In genomic region chr6:28628408-28628807, GRCm38 (mm10) we compare ENCODE assay signal across 12 mouse cellular contexts.
A peak's percentile ranks its signal among the peaks of the same experiment; 100 is the strongest.
DNase-seq lines count a peak whose midpoint lies in the region; ATAC-seq and TF ChIP-seq lines count a peak whose summit lies in the region.
"Had no signal": no experiment of that assay in that cellular context is flagged by ENCODE, and none has a peak within 500 bp of the region (broad histone marks: within the 10 kb centered on the region; RNA-seq: fewer than 3 reads in every experiment).

No protein-coding gene starts in this region.

- no peak overlapping the region for H3K4me3 ChIP-seq in forebrain, embryonic 14.5 days (ENCODE audit: low read depth, low read length)
- H3K4me3 ChIP-seq in liver, embryonic 14.5 days (ENCODE audit: insufficient read depth in 1 of 2, low read depth in 2 of 2, low read length in 2 of 2), result no peak overlapping the region
- no peak overlapping the region for H3K4me3 ChIP-seq in neural tube, embryonic 12.5 days
- H3K4me3 ChIP-seq in heart, embryonic 11.5 days (ENCODE audit: low read depth, low read length), result no peak overlapping the region
- H3K4me3 ChIP-seq: erythroblast, embryonic 14.5 days had no signal

- no peak overlapping the region for H3K4me2 ChIP-seq in forebrain, embryonic 14.5 days (ENCODE audit: low read length)
- H3K4me2 ChIP-seq in liver, embryonic 14.5 days (ENCODE audit: low read depth), result peak overlapping the region; percentile 3; the same call in 1 of the 2 replicates
- no peak overlapping the region for H3K4me2 ChIP-seq in neural tube, embryonic 12.5 days (replicated peaks)
- H3K4me2 ChIP-seq in heart, embryonic 11.5 days, result no peak overlapping the region

- peak overlapping the region; percentile 13; the same call in 1 of the 2 replicates for H3K9ac ChIP-seq in forebrain, embryonic 14.5 days (ENCODE audit: low read length)
- no peak overlapping the region for H3K9ac ChIP-seq in liver, embryonic 14.5 days (replicated peaks)
- no peak overlapping the region for H3K9ac ChIP-seq in neural tube, embryonic 12.5 days
- H3K9ac ChIP-seq in heart, embryonic 11.5 days (ENCODE audit: low read depth, low read length), result no peak overlapping the region

- TF ChIP-seq EP300 in liver, embryonic 14.5 days (IDR thresholded peaks at IDR 0.05; ENCODE audit: low read depth), result peak; percentile 94

- WGBS in forebrain, embryonic 14.5 days, result 22% methylated on average over 1 of the region's 1 CpGs
- WGBS in liver, embryonic 14.5 days (ENCODE audit: insufficient replicate concordance), result 22% methylated on average over 1 of the region's 1 CpGs
- WGBS in neural tube, embryonic 12.5 days, result 35% methylated on average over 1 of the region's 1 CpGs
- 38% methylated on average over 1 of the region's 1 CpGs for WGBS in heart, embryonic 11.5 days (ENCODE audit: insufficient replicate concordance)

- peaks cover 29% of the 10 kb centered on the region for H3K4me1 ChIP-seq in forebrain, embryonic 14.5 days (ENCODE audit: control insufficient read depth, insufficient read depth, low read length)
- peaks cover 13 to 18% of the 10 kb centered on the region in 2 experiments for H3K4me1 ChIP-seq in liver, embryonic 14.5 days (replicated peaks; ENCODE audit: control insufficient read depth in 2 of 2, insufficient read depth in 2 of 2, low read length in 1 of 2)
- peaks cover 21% of the 10 kb centered on the region for H3K4me1 ChIP-seq in neural tube, embryonic 12.5 days
- peaks cover 10% of the 10 kb centered on the region for H3K4me1 ChIP-seq in heart, embryonic 11.5 days (ENCODE audit: control insufficient read depth, insufficient read depth, low read length)

- no peaks in the 10 kb centered on the region for H3K9me3 ChIP-seq in forebrain, embryonic 14.5 days (replicated peaks; ENCODE audit: control insufficient read depth, low read length)
- H3K9me3 ChIP-seq in liver, embryonic 14.5 days (ENCODE audit: control insufficient read depth, low read length), result no peaks in the 10 kb centered on the region
- H3K9me3 ChIP-seq in neural tube, embryonic 12.5 days, result no peaks in the 10 kb centered on the region
- H3K9me3 ChIP-seq in heart, embryonic 11.5 days (replicated peaks; ENCODE audit: control insufficient read depth, low read length), result no peaks in the 10 kb centered on the region

- peak; percentile 8; the same call in 1 of the 2 replicates for TF ChIP-seq CTCF in liver, embryonic 14.5 days (IDR thresholded peaks at IDR 0.05; ENCODE audit: low read depth)

- peak overlapping the region; percentile 55 for H3K27ac ChIP-seq in forebrain, embryonic 14.5 days (ENCODE audit: low read depth, low read length)
- peak overlapping the region; percentile 50 for H3K27ac ChIP-seq in liver, embryonic 14.5 days
- no peak overlapping the region for H3K27ac ChIP-seq in neural tube, embryonic 12.5 days
- no peak overlapping the region for H3K27ac ChIP-seq in heart, embryonic 11.5 days (ENCODE audit: low read depth, low read length)

- ATAC-seq in forebrain, embryonic 14.5 days, result peak; percentile 44
- peak; percentile 99 for ATAC-seq in liver, embryonic 14.5 days (ENCODE audit: insufficient read depth)
- ATAC-seq in neural tube, embryonic 12.5 days (ENCODE audit: low FRiP score, low read depth), result peak; percentile 71
- no peak for ATAC-seq in heart, embryonic 11.5 days (replicated peaks; ENCODE audit: insufficient number of reproducible peaks, low FRiP score, low TSS enrichment)

- H3K27me3 ChIP-seq in forebrain, embryonic 14.5 days (replicated peaks; ENCODE audit: control insufficient read depth, insufficient read depth, low read length), result no peaks in the 10 kb centered on the region
- H3K27me3 ChIP-seq in liver, embryonic 14.5 days (ENCODE audit: control insufficient read depth, insufficient read depth, low read length), result no peaks in the 10 kb centered on the region
- no peaks in the 10 kb centered on the region for H3K27me3 ChIP-seq in neural tube, embryonic 12.5 days (replicated peaks)
- H3K27me3 ChIP-seq in heart, embryonic 11.5 days (ENCODE audit: control insufficient read depth, insufficient read depth, low read length), result no peaks in the 10 kb centered on the region

- no peaks in the 10 kb centered on the region for H3K36me3 ChIP-seq in forebrain, embryonic 14.5 days (ENCODE audit: control insufficient read depth, insufficient read depth, low read length)
- H3K36me3 ChIP-seq in liver, embryonic 14.5 days (replicated peaks; ENCODE audit: control insufficient read depth, insufficient read depth, low read depth), result peaks cover 2% of the 10 kb centered on the region; the same call in 1 of the 2 replicates
- no peaks in the 10 kb centered on the region for H3K36me3 ChIP-seq in neural tube, embryonic 12.5 days
- no peaks in the 10 kb centered on the region; the same call in 1 of the 2 replicates for H3K36me3 ChIP-seq in heart, embryonic 11.5 days (ENCODE audit: control insufficient read depth, insufficient read depth, low read length)

- DNase-seq in heart, adult 11 months, result peak; percentile 78
- no peak for DNase-seq in heart, adult 9 months (ENCODE audit: low spot score in 2 of 2)
- no peak for DNase-seq in forebrain, embryonic 14.5 days (ENCODE audit: low spot score)
- DNase-seq in liver, embryonic 14.5 days (ENCODE audit: low read depth in 3 of 3, low spot score in 3 of 3), result peak; percentile 56 to 65 (median 62)
- DNase-seq in ovary, postnatal 10 days (ENCODE audit: low spot score), result no peak
- no peak for DNase-seq in left cerebral cortex, adult 9 months (ENCODE audit: low spot score in 2 of 2)
- DNase-seq: layer of hippocampus, adult 9-11 months; lung, postnatal 10 days; right cerebral cortex, adult 18-20 months had no signal

Comparison
In these comparisons a context has a peak if more than half of its experiments do, and no peak if none do; other contexts are left out.
1. DNase-seq: peak in heart, adult 11 months (single experiment) and liver, embryonic 14.5 days (3 of 3); none in heart, adult 9 months (0 of 2), forebrain, embryonic 14.5 days (single experiment), ovary, postnatal 10 days (single experiment) and left cerebral cortex, adult 9 months (0 of 2).
2. H3K27ac ChIP-seq: peak in forebrain, embryonic 14.5 days (single experiment) and liver, embryonic 14.5 days (single experiment); none in neural tube, embryonic 12.5 days (single experiment) and heart, embryonic 11.5 days (single experiment).